Mouse (Mus musculus) limb, embryonic 11.5 days (tissue): ENCODE data around the gene Grm8. TPM values are rescaled to one million over a fixed set of nuclear protein-coding genes. Genes with fewer than 3 reads are reported as not detected.

ENCODE experiments used
- ATAC-seq: fragments of 200-750 bp; cut with Nextera tagmentation; 2 replicates; pipeline ENCODE4 v1.8.0; 2017; ENCODE audit warnings: low read depth; ENCODE audit not compliant: insufficient number of reproducible peaks, low FRiP score, low TSS enrichment
- DNase-seq: peaks from one replicate; pipeline ENCODE4 v3.0.0-alpha.2; 2015; ENCODE audit warnings: low spot score
- H3K27ac ChIP-seq: fragments of 300-500 bp; sonication (generic); replicated peaks from 2 replicates; pipeline ENCODE4 v1.5.1; 2014; ENCODE audit warnings: low read depth, mild to moderate bottlenecking, low read length
- H3K27me3 ChIP-seq: fragments of 300-500 bp; sonication (generic); 2 replicates; pipeline ENCODE4 v1.6.1; 2014; ENCODE audit warnings: mild to moderate bottlenecking, low read length, mixed read lengths; ENCODE audit not compliant: control insufficient read depth, insufficient read depth
- H3K36me3 ChIP-seq: fragments of 300-500 bp; sonication (generic); 2 replicates; pipeline ENCODE4 v1.6.1; 2014; ENCODE audit warnings: mild to moderate bottlenecking, low read length, moderate library complexity, mixed read lengths; ENCODE audit not compliant: control insufficient read depth, insufficient read depth
- H3K4me1 ChIP-seq: fragments of 300-500 bp; sonication (generic); 2 replicates; pipeline ENCODE4 v1.6.1; 2014; ENCODE audit warnings: low read length, mixed read lengths; ENCODE audit not compliant: control insufficient read depth, insufficient read depth
- H3K4me2 ChIP-seq: fragments of 300-500 bp; sonication (generic); 2 replicates; pipeline ENCODE4 v1.6.1; 2014; ENCODE audit warnings: low read depth, mild to moderate bottlenecking, moderate library complexity; ENCODE audit not compliant: severe bottlenecking
- H3K4me3 ChIP-seq: fragments of 300-500 bp; sonication (generic); 2 replicates; pipeline ENCODE4 v1.5.1; 2014; ENCODE audit warnings: low read depth, low read length
- H3K9ac ChIP-seq: fragments of 300-500 bp; sonication (generic); 2 replicates; pipeline ENCODE4 v1.6.1; 2014; ENCODE audit warnings: mild to moderate bottlenecking, low read length
- H3K9me3 ChIP-seq: fragments of 300-500 bp; sonication (generic); 2 replicates; pipeline ENCODE4 v1.6.1; 2016; ENCODE audit warnings: low read length; ENCODE audit not compliant: control insufficient read depth
- WGBS: fragments of 180-500 bp; shearing (Covaris S2); extraction: QIAGEN DNeasy Blood & Tissue Kit; methylation state at CpG from one replicate; pipeline ENCODE4 v1.1.7; 2014; 5-methylcytosine and 5-hydroxymethylcytosine counted together
- polyA plus RNA-seq: library from polyadenylated mRNA; unstranded; fragments of >200 nt; fragmentation: Nextera tagmentation; extraction: Ambion mirVana; gene quantifications from 2 replicates; pipeline ENCODE4 v1.2.1, GENCODE M21; 2014

Grm8 gene
- polyA plus RNA-seq, 1 experiment from 2014 or later = 0.51 TPM

- Histone ChIP-seq H3K27me3 (no peaks in the 10 kb centered on the region), H3K4me2 (no peak overlapping the region), H3K9me3 (no peaks in the 10 kb centered on the region), H3K36me3 (no peaks in the 10 kb centered on the region), H3K9ac (no peak overlapping the region), H3K4me1 (no peaks in the 10 kb centered on the region), H3K27ac (no peak overlapping the region), H3K4me3 (no peak overlapping the region)
- ATAC-seq = no peak
- WGBS = 73% methylated on average over 4 of the region's 4 CpGs
- DNase-seq = no peak
Measured at GRCm38 (mm10) chr6:27775646-27776271, 359.2 kb downstream of the Grm8 start.

- WGBS = 90% methylated on average over 6 of the region's 6 CpGs
- H3K27me3 ChIP-seq = no peaks in the 10 kb centered on the region
Measured at GRCm38 (mm10) chr6:27762061-27762460, 372.9 kb downstream of the Grm8 start.

GRCm38 (mm10) chr6:27753290-27753829 is 381.6 kb downstream of the Grm8 start:
- no peak for ATAC-seq
- WGBS = 94% methylated on average over 2 of the region's 2 CpGs
- H3K4me3 ChIP-seq = no peak overlapping the region
- H3K27ac ChIP-seq = no peak overlapping the region
- H3K27me3 ChIP-seq = no peaks in the 10 kb centered on the region
- no peaks in the 10 kb centered on the region for H3K9me3 ChIP-seq
- H3K4me2 ChIP-seq = no peak overlapping the region
- no peaks in the 10 kb centered on the region for H3K36me3 ChIP-seq
- DNase-seq = no peak
- no peaks in the 10 kb centered on the region for H3K4me1 ChIP-seq
- no peak overlapping the region for H3K9ac ChIP-seq

More at GRCm38 (mm10) chr6:27762061-27762460, 372.9 kb downstream of the Grm8 start:
- Histone ChIP-seq H3K9me3 (no peaks in the 10 kb centered on the region), H3K4me1 (no peaks in the 10 kb centered on the region), H3K4me3 (no peak overlapping the region), H3K9ac (no peak overlapping the region), H3K27ac (no peak overlapping the region), H3K4me2 (no peak overlapping the region), H3K36me3 (no peaks in the 10 kb centered on the region)
- DNase-seq = no peak
- ATAC-seq = no peak

GRCm38 (mm10) chr6:27746493-27746892 is 388.5 kb downstream of the Grm8 start:
- H3K27ac ChIP-seq = no peak overlapping the region
- ATAC-seq = no peak
- H3K9me3 ChIP-seq = no peaks in the 10 kb centered on the region
- 83% methylated on average over 4 of the region's 4 CpGs for WGBS
- no peaks in the 10 kb centered on the region for H3K36me3 ChIP-seq
- no peak for DNase-seq
- no peak overlapping the region for H3K9ac ChIP-seq
- no peaks in the 10 kb centered on the region for H3K4me1 ChIP-seq
- H3K4me3 ChIP-seq = no peak overlapping the region
- H3K27me3 ChIP-seq = no peaks in the 10 kb centered on the region
- no peak overlapping the region for H3K4me2 ChIP-seq

DNA sequence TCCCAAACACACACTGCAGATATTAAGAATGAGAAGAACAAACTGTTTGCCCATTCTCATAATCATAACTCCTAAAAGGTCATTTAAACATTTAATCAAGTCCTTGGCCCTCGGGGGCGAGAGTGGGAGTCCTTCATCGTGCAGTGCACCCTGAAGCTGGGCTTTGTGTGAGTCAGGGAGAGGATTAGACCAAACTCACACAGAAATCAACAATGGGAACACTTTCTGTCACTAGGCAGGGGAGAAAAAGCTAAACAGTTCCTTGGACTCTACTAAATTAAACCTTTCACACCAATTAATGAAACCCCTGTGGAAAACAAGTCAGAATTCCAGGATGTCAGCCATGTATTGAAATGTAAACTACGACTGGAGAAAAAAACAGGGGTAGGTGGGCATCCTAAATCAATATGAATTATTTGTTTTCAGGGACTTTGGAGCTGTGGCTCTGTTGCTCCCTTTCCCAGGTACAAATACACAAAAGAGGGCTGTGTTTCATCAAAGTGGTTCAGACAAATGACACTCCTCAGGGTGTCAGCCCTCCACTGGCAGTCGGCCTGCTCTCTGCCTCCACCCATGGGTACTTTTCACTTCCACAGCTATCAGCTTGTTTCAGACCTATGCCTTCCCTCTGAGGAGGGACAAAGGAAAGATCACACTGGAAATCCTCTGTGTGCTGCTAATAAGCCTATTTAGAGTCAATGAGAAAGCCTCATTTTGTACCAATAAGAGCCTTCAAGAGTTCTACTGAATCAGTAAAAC is 389.1 kb downstream of the Grm8 start:
- DNase-seq (no peak), ATAC-seq (no peak)
- Histone ChIP-seq H3K27me3 (no peaks in the 10 kb centered on the region), H3K4me3 (no peak overlapping the region), H3K36me3 (no peaks in the 10 kb centered on the region), H3K4me1 (no peaks in the 10 kb centered on the region), H3K27ac (no peak overlapping the region), H3K9ac (no peak overlapping the region), H3K4me2 (no peak overlapping the region), H3K9me3 (no peaks in the 10 kb centered on the region)
- WGBS = 60% methylated on average over 5 of the region's 5 CpGs

DNA sequence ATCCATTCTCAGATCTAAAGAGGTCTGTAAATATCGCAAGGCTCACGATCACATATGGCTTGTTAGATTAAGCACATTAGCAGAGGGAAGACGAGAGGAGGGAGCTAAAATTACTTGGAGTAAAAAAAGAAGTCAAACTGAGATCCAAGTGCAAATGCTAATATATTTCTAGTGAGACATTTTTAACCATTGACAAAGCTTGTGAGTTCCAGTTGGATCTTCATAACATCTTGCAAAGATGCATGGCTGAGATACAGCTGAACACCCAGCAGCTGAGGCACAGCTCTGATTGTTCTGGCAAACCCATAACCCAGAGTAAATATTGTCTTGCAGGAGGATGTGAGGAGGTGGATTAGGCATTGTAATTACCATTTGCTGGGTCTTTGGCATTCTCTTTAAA is 445.6 kb downstream of the Grm8 start:
- Histone ChIP-seq H3K27me3 (no peaks in the 10 kb centered on the region), H3K4me1 (no peaks in the 10 kb centered on the region), H3K9ac (no peak overlapping the region), H3K36me3 (no peaks in the 10 kb centered on the region), H3K27ac (no peak overlapping the region), H3K4me3 (no peak overlapping the region), H3K9me3 (no peaks in the 10 kb centered on the region), H3K4me2 (no peak overlapping the region)
- ATAC-seq = no peak
- WGBS = 79% methylated on average over 3 of the region's 3 CpGs
- no peak for DNase-seq

DNA sequence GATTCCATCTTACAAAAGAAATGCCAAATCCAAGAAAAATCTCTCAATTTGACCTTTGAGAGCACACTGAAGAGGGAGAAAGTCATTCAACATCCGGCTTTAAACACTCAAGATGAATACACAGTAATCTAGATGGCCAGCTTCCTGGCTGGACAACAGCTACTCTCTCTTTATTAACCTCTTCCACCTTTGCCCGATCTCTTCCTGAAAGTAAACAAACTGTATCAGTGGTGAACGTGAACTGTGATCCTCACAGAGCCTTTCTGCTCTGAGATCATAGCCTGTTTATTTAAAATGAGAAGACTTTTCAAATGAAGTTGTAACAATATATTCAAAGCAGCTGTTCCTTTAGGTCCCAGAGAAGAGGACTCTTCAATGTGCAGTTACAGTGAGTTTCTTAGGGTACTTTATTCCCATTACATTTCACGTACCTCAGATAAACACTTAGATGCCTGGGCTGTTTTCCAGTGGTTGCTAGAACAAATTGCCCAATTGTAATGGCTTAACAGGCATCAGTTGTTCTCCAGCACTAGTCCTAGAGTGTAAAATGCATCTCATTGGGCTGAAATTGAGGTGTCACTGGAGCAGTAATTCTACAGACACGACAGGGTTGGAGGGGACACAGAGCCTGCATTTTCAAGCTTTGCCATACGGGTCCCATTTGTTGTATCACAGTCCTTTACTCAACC is 473.1 kb downstream of the Grm8 start:
- no peak overlapping the region for H3K9ac ChIP-seq
- H3K27me3 ChIP-seq = no peaks in the 10 kb centered on the region
- WGBS = 62% methylated on average over 6 of the region's 6 CpGs
- no peaks in the 10 kb centered on the region for H3K4me1 ChIP-seq
- ATAC-seq (no peak), DNase-seq (no peak)
- H3K27ac ChIP-seq = no peak overlapping the region
- no peaks in the 10 kb centered on the region for H3K9me3 ChIP-seq
- H3K36me3 ChIP-seq = no peaks in the 10 kb centered on the region
- H3K4me3 ChIP-seq = no peak overlapping the region
- no peak overlapping the region for H3K4me2 ChIP-seq

DNA sequence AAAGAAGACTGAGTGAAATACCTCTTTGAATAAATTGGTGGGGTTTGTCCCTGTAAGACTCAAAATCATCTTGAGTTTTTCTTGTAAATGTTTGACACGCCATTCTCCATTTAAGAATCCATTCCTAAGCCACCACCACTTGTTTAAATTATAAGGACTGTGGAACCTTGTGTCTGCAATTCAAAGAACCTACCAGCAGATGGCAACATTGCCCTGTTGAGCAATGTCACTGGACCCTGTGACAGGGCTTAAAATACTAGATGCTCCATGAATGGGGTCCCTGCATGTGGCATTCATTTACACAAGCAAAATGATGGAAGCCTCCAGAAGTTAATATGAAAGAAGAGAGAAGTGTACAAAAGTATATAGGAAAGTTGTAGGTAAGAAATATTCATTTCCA is 477.5 kb downstream of the Grm8 start:
- Histone ChIP-seq H3K27ac (no peak overlapping the region), H3K27me3 (no peaks in the 10 kb centered on the region), H3K9me3 (no peaks in the 10 kb centered on the region), H3K9ac (no peak overlapping the region), H3K36me3 (no peaks in the 10 kb centered on the region), H3K4me2 (no peak overlapping the region), H3K4me3 (no peak overlapping the region), H3K4me1 (no peaks in the 10 kb centered on the region)
- WGBS = 55% methylated on average over 1 of the region's 1 CpGs
- DNase-seq (peak; percentile 77), ATAC-seq (no peak)
